Mouse (Mus musculus): ENCODE measurements around the gene Kcnj1. TPM values are rescaled to one million over a fixed set of nuclear protein-coding genes. Genes with fewer than 3 reads are reported as not detected.

Gene Kcnj1
- polyA plus RNA-seq, 1 experiment from 2014 or later = not detected

Other genes starting within 250 kb of the Kcnj1 start
- gene Kcnj5, start 28.1 kb upstream of the Kcnj1 start, polyA plus RNA-seq (2014; fragmentation: Nextera tagmentation; extraction: Ambion mirVana) = 17.7 and 21.1 TPM in 2 replicates
- 20.6 and 22.4 TPM in 2 replicates for gene Fli1, start 170.4 kb downstream of the Kcnj1 start, polyA plus RNA-seq (2014; fragmentation: Nextera tagmentation; extraction: Ambion mirVana)

Data from heart, embryonic 14.5 days (tissue).